ENCODE assay signal across 15 mouse cellular contexts in the genomic region with DNA sequence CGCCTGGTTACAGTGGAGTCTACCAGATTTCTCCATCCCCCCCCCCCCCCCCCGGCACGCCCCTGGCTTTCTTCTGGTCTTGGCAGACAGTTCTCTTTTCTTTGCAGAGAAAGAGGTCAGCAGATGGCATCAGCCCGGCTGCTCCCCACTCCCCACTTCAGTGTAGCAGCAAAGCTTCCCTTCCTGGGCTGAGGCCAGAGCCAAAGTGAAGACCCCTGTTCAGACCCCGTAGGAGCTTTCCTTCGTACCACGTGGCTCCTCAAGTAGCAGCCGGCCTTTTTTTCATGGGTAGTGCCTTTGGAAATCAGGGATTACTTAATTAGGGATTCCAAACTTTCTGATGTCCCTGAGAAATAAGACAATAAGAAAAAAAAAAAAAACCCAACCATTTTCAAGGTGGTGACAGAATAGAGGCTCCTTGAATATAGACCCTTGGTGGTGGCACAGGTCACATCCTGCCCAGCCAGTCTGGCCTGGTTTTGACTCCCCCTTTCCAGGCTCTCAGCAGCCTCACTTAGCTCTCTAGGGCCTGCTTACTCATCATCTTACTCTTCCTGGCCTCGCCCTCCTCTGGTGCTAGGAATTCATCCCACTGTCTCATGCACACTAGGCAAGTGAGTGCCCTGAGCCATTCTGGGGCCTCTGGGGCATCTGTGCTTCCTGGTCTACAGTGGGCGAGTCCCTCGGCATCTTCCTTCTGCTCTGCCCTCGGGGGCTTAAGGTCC. TPM values are rescaled to one million over a fixed set of nuclear protein-coding genes. Genes with fewer than 3 reads are reported as not detected.
DNase-seq lines count a peak whose midpoint lies in the region; ATAC-seq and TF ChIP-seq lines count a peak whose summit lies in the region.
"Had no signal": no experiment of that assay in that cellular context is flagged by ENCODE, and none has a peak within 500 bp of the region (broad histone marks: within the 10 kb centered on the region; RNA-seq: fewer than 3 reads in every experiment).

No protein-coding gene starts in this region.

- 85% methylated on average over 12 of the region's 12 CpGs for WGBS in heart, embryonic 10.5 days
- WGBS in heart, adult 2 months: 80% methylated on average over 10 of the region's 12 CpGs
- 81% methylated on average over 12 of the region's 12 CpGs for WGBS in kidney, embryonic 15.5 days
- 79% methylated on average over 12 of the region's 12 CpGs for WGBS in stomach, embryonic 16.5 days
- 82% methylated on average over 10 of the region's 12 CpGs for WGBS in stomach, postnatal 0 days

- TF ChIP-seq EP300 in heart, adult 2 months (IDR thresholded peaks at IDR 0.05; ENCODE audit: insufficient read depth, low read depth, low read length): no peak
- no peak for TF ChIP-seq EP300 in stomach, postnatal 0 days (optimal IDR thresholded peaks at IDR 0.05)

- H3K9ac ChIP-seq in heart, adult 2 months (ENCODE audit: low read depth, low read length): no peak overlapping the region
- no peak overlapping the region for H3K9ac ChIP-seq in kidney, embryonic 15.5 days
- no peak overlapping the region for H3K9ac ChIP-seq in stomach, embryonic 16.5 days (ENCODE audit: low read length)
- no peak overlapping the region for H3K9ac ChIP-seq in stomach, postnatal 0 days (ENCODE audit: low read length)
- H3K9ac ChIP-seq: forebrain, embryonic 12.5 days; heart, embryonic 12.5 days; limb, embryonic 15.5 days; liver, embryonic 14.5 days; lung, embryonic 14.5 days had no signal

- no peak for TF ChIP-seq CTCF in heart, adult 2 months (IDR thresholded peaks at IDR 0.05)
- no peak for TF ChIP-seq CTCF in stomach, postnatal 0 days (IDR thresholded peaks at IDR 0.05; ENCODE audit: low read depth)

- no peak overlapping the region for H3K27ac ChIP-seq in heart, embryonic 10.5 days
- no peak overlapping the region for H3K27ac ChIP-seq in heart, adult 2 months
- H3K27ac ChIP-seq in kidney, embryonic 15.5 days: no peak overlapping the region
- peak overlapping the region; percentile 21; the same call in 1 of the 2 replicates for H3K27ac ChIP-seq in stomach, embryonic 16.5 days (ENCODE audit: low read length)
- H3K27ac ChIP-seq in stomach, postnatal 0 days (replicated peaks): no peak overlapping the region
- H3K27ac ChIP-seq: forebrain, embryonic 12.5 days; limb, embryonic 10.5 days; limb, embryonic 15.5 days; liver, embryonic 14.5 days had no signal

- H3K27me3 ChIP-seq in heart, embryonic 10.5 days (ENCODE audit: insufficient read depth, poor library complexity, severe bottlenecking): no peaks in the 10 kb centered on the region
- H3K27me3 ChIP-seq in heart, adult 2 months (ENCODE audit: control insufficient read depth, insufficient read depth, low read length): no peaks in the 10 kb centered on the region
- H3K27me3 ChIP-seq in kidney, embryonic 15.5 days: no peaks in the 10 kb centered on the region
- no peaks in the 10 kb centered on the region for H3K27me3 ChIP-seq in stomach, embryonic 16.5 days (ENCODE audit: control insufficient read depth, insufficient read depth, low read length)
- no peaks in the 10 kb centered on the region for H3K27me3 ChIP-seq in stomach, postnatal 0 days (ENCODE audit: control insufficient read depth, insufficient read depth, low read length)
- H3K27me3 ChIP-seq: CH12.LX; forebrain, embryonic 12.5 days; heart, embryonic 12.5 days; limb, embryonic 15.5 days had no signal

- H3K4me1 ChIP-seq in heart, embryonic 10.5 days: peaks cover 4% of the 10 kb centered on the region; the same call in 1 of the 2 replicates
- no peaks in the 10 kb centered on the region for H3K4me1 ChIP-seq in heart, adult 2 months (ENCODE audit: control insufficient read depth, insufficient read depth, low read length)
- H3K4me1 ChIP-seq in kidney, embryonic 15.5 days: peaks cover 9% of the 10 kb centered on the region; the same call in 1 of the 2 replicates
- H3K4me1 ChIP-seq in stomach, embryonic 16.5 days (ENCODE audit: control insufficient read depth, insufficient read depth, low read length): no peaks in the 10 kb centered on the region
- no peaks in the 10 kb centered on the region for H3K4me1 ChIP-seq in stomach, postnatal 0 days (replicated peaks; ENCODE audit: control insufficient read depth, insufficient read depth)
- H3K4me1 ChIP-seq: limb, embryonic 10.5 days had no signal

- intact Hi-C loops in heart, adult 2 months (cut with DNase I): loop anchor here (5.0 kb wide), 2 partner anchors 879 to 949 kb away; no protein-coding TSS in a partner anchor

- H3K4me3 ChIP-seq in heart, embryonic 10.5 days: no peak overlapping the region
- no peak overlapping the region for H3K4me3 ChIP-seq in heart, adult 2 months
- no peak overlapping the region for H3K4me3 ChIP-seq in kidney, embryonic 15.5 days (replicated peaks)
- H3K4me3 ChIP-seq in stomach, embryonic 16.5 days (replicated peaks; ENCODE audit: low read length): no peak overlapping the region
- H3K4me3 ChIP-seq in stomach, postnatal 0 days (ENCODE audit: low read depth, low read length): no peak overlapping the region
- H3K4me3 ChIP-seq: erythroblast, embryonic 14.5 days; forebrain, embryonic 12.5 days; heart, embryonic 12.5 days; limb, embryonic 10.5 days; limb, embryonic 15.5 days had no signal

- DNase-seq in heart, embryonic 10.5 days (ENCODE audit: low spot score): peak; percentile 58
- DNase-seq in heart, adult 2 months: no peak
- no peak for DNase-seq in kidney, postnatal 10 days
- no peak for DNase-seq in stomach, postnatal 0 days (ENCODE audit: low spot score)
- DNase-seq: gastrocnemius, postnatal 10 days had no signal

- H3K9me3 ChIP-seq in heart, embryonic 10.5 days: no peaks in the 10 kb centered on the region
- H3K9me3 ChIP-seq in kidney, embryonic 15.5 days (replicated peaks): no peaks in the 10 kb centered on the region
- no peaks in the 10 kb centered on the region for H3K9me3 ChIP-seq in stomach, embryonic 16.5 days (replicated peaks; ENCODE audit: control insufficient read depth, low read length)
- no peaks in the 10 kb centered on the region for H3K9me3 ChIP-seq in stomach, postnatal 0 days (ENCODE audit: control insufficient read depth, low read length)
- H3K9me3 ChIP-seq: forebrain, embryonic 12.5 days; heart, embryonic 12.5 days; limb, embryonic 10.5 days; limb, embryonic 15.5 days had no signal

- ATAC-seq in kidney, embryonic 15.5 days (replicated peaks; ENCODE audit: low FRiP score): 0 out of 2 replicates have a peak, but pooled peaks have one; percentile 37
- ATAC-seq in stomach, embryonic 16.5 days (ENCODE audit: insufficient read depth, low FRiP score): no peak
- no peak for ATAC-seq in stomach, postnatal 0 days (ENCODE audit: low FRiP score, low TSS enrichment)

- H3K36me3 ChIP-seq in heart, embryonic 10.5 days: no peaks in the 10 kb centered on the region
- no peaks in the 10 kb centered on the region for H3K36me3 ChIP-seq in heart, adult 2 months (ENCODE audit: control insufficient read depth, insufficient read depth, low read length)
- H3K36me3 ChIP-seq in kidney, embryonic 15.5 days: 0 out of 2 replicates have a peak, but pooled peaks cover under 1% of the 10 kb centered on the region
- no peaks in the 10 kb centered on the region for H3K36me3 ChIP-seq in stomach, embryonic 16.5 days (ENCODE audit: control insufficient read depth, insufficient read depth, low read length)
- H3K36me3 ChIP-seq in stomach, postnatal 0 days (ENCODE audit: control insufficient read depth, insufficient read depth, low read length): no peaks in the 10 kb centered on the region
- H3K36me3 ChIP-seq: forebrain, embryonic 12.5 days; heart, embryonic 12.5 days; limb, embryonic 10.5 days had no signal

- H3K4me2 ChIP-seq in kidney, embryonic 15.5 days: no peak overlapping the region
- no peak overlapping the region for H3K4me2 ChIP-seq in stomach, embryonic 16.5 days (ENCODE audit: low read depth, low read length)
- no peak overlapping the region for H3K4me2 ChIP-seq in stomach, postnatal 0 days (replicated peaks; ENCODE audit: low read depth)
- H3K4me2 ChIP-seq: forebrain, embryonic 12.5 days; heart, embryonic 12.5 days; limb, embryonic 15.5 days; lung, embryonic 14.5 days had no signal

- TF ChIP-seq POLR2A in heart, adult 2 months (IDR thresholded peaks at IDR 0.05; ENCODE audit: insufficient read depth, low read depth, low read length): no peak

- H3K79me2 ChIP-seq in heart, adult 2 months (replicated peaks; ENCODE audit: control insufficient read depth, insufficient read depth, low read length): no peaks in the 10 kb centered on the region

RNA-seq across cellular contexts. Expression of a gene that starts 38.1 kb away (rescaled TPM):
- polyA plus RNA-seq in heart, embryonic 10.5 days (2016; fragmentation: Nextera tagmentation; extraction: Ambion mirVana): 32.2 and 37.1 TPM in 2 replicates
- total RNA-seq in heart, adult 2 months (2021): 10 to 100 TPM; 13.9 to 15.7 TPM
- 10.5 and 13.1 TPM in 2 replicates for polyA plus RNA-seq in heart, adult 2 months (2012; rRNA removed)
- 47.3 and 48.1 TPM in 2 replicates for polyA plus RNA-seq in kidney, embryonic 15.5 days (2015; fragmentation: Nextera tagmentation; extraction: Ambion mirVana)
- 38.7 and 40.1 TPM in 2 replicates for polyA plus RNA-seq in stomach, embryonic 16.5 days (2015; fragmentation: Nextera tagmentation; extraction: Ambion mirVana)
- polyA plus RNA-seq in stomach, postnatal 0 days (2015; fragmentation: Nextera tagmentation; extraction: Ambion mirVana): 34.6 and 34.9 TPM in 2 replicates

RNA-seq across cellular contexts. Expression of a gene that starts 44.0 kb away (rescaled TPM):
- polyA plus RNA-seq in heart, embryonic 10.5 days (2016; fragmentation: Nextera tagmentation; extraction: Ambion mirVana): 36.1 and 43.0 TPM in 2 replicates
- 10 to 100 TPM; 92.0 to 95.7 TPM for total RNA-seq in heart, adult 2 months (2021)
- 25.4 and 38.2 TPM in 2 replicates for polyA plus RNA-seq in heart, adult 2 months (2012; rRNA removed)
- polyA plus RNA-seq in kidney, embryonic 15.5 days (2015; fragmentation: Nextera tagmentation; extraction: Ambion mirVana): 39.4 and 42.4 TPM in 2 replicates
- polyA plus RNA-seq in stomach, embryonic 16.5 days (2015; fragmentation: Nextera tagmentation; extraction: Ambion mirVana): 29.3 and 39.0 TPM in 2 replicates
- 50.4 and 55.2 TPM in 2 replicates for polyA plus RNA-seq in stomach, postnatal 0 days (2015; fragmentation: Nextera tagmentation; extraction: Ambion mirVana)
- polyA plus RNA-seq: erythroblast, embryonic 14.5 days had no signal
